Mouse (Mus musculus) ES-CJ7 (cell line): ENCODE results near the gene Klhl22.
"Not testable (repeated sequence)": the region's sequence is repeated elsewhere in the genome, so short reads cannot be mapped to it uniquely, and the experiment has no call there.

Source experiments
- DNase-seq: peaks from one replicate; pipeline ENCODE4 v3.0.0; 2011; ENCODE audit warnings: low read depth, low spot score

The Klhl22 gene

DNA sequence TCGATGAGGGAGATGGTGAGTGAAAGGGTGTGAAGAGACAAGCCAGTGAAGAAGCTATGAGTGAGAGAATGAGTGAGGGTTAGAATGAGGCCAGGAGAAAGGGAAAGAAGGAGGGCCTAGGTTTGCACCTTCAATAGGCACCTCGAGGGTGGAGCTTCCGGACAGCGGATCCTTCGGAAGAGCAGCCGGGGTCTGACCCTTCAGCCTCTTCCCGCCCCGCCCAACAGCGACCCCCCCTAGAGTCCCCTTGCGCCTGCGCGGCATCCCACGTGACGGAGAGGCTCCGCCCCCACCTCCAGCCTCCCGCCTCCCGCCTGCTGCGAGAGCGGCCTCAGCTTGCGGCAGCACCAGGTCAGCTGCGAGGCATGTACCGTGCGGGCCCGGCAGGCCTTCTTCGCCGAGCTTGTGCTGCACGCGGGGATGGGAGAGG, at the start of gene Klhl22:
Klhl22 (plus strand) TSS at position 275 of the 430 bp plus-strand sequence.
- peak; percentile 92 for DNase-seq

DNA sequence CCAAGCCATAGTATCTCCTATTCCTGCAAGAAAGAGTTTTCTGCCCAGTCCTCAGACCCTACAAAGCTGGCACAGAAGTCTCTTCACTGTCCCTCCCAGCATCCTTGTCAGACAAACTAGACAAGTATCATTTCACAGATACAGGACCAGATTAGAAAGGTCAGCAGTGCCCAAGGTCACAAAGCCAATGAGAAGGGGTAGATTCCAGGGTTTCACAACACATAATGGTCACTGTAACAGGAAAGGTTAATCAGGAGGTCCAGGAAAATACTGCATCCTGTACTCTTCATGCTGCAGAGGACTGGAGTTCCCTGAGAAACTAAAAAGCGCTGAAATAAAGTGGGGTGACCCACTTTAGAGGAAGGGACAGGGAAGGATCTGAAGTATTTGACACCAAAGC, 41.6 kb upstream of the Klhl22 start:
- DNase-seq, result no peak

GRCm38 (mm10) chr16:17721114-17721808, 38.2 kb upstream of the Klhl22 start:
- DNase-seq, result no peak

DNA sequence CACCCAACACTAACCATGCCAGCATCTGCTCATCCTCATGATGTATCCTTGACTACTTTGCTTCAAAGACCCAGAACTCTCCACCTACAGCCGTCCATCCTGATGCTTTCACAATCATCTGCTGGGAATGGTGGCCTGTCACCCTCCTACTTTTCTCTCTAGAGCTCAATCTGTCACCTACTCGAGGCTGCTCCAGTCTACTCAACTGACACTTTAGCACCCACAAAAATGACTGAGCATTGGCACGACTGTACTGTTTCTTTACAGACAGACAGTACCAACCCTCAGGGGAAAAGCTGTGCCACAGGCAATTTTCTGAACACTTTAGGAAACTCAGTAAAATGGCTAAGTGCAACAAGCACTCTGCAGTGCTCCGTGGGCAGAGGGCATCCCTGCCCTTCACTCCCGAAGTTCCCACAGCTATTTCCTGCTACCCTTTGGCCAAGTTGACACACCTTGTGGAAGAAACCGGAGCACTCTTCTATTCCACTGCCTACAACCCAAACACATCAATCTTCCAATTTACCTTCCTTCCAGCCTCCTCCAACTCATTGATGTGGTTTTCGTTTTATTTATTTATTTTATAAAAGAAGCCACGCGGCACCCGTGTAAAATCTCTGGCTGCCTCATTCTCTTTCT, 37.5 kb upstream of the Klhl22 start:
- DNase-seq, result no peak

- peak; percentile 93 for DNase-seq
Measured at GRCm38 (mm10) chr16:17722461-17723324, 36.7 kb upstream of the Klhl22 start.

DNA sequence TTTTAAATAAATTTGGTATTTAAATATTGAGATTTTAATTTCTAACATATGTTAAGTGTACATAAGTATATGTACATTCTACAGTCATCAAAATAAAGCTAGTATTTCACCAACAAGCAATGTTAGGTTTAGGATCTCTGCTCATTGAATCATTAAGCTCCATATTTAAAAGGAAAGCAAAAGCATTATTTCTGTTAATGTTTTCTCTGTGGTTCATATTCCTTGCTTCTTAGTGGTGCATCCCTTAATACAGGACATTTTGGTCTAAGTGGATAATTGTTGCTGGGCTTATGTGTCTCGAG, 36.1 kb upstream of the Klhl22 start:
- no peak for DNase-seq

DNA sequence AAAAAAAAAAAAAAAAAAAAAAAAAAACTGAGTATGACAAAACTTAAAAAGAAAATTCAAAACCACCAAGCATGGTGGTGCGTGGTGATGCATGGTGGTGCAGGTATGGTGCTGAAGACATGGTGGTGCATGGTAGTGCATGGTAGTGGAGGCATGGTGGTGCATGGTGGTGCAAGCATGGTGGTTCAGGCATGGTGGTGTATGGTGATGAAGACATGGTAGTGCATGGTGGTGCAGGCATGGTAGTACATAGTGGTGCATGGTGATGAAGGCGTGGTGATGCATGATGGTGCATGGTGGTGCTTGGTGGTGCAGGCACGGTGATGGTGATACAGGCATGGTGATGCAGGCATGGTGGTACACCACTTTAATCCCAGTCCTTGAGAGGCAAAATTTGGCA, 35.0 kb upstream of the Klhl22 start:
- no peak for DNase-seq

DNA sequence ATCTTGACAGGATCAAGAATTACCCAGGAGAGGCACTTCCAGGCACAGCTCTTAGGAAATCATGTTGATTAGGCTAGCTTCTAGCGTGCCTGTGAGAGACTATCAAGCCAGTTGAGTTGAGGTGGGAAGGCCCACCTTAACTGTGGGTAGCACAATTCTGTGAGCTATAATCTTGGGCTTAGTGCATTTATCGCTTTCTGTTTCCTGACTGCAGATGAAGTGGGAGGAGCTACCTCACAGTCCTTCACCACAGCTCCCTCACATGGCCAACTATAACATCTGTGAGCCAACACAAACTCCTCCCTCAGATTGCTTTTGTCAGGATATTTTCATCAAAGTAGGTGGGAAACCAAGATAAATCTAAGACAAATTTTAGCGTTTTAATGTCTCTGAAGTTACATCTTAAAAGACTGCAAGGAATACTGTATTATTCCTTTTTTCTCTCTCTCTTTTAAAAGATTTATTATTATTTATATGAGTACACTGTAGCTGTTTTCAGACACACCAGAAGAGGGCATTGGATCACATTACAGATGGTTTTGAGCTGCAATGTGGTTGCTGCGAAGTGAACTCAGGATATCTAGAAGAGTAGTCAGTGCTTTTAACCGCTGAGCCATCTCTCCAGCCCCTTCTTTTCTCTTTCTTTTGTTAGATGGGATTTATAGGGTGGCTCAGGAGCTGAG, 32.1 kb upstream of the Klhl22 start:
- peak; percentile 71 for DNase-seq

DNA sequence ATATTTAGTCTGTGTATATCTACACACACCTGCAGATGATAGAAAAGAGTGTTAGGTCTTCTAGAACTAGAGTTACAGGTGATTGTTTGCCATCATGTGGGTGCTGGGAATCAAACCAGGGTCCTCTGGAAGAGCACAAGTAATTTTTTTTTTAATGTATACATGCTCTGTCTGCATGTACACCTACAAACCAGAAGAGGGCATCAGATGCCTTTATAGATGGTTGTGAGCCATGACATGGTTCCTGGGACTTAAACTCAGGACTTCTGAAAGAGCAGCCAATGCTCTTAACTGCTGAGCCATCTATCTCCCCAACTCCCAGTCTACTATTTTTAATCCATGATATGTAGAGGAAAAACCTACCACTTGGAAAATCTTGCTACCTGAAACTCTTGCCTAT, 29.4 kb upstream of the Klhl22 start:
- DNase-seq, result peak; percentile 60

- peak; percentile 31 for DNase-seq
Measured at GRCm38 (mm10) chr16:17732021-17732420, 27.4 kb upstream of the Klhl22 start.

DNA sequence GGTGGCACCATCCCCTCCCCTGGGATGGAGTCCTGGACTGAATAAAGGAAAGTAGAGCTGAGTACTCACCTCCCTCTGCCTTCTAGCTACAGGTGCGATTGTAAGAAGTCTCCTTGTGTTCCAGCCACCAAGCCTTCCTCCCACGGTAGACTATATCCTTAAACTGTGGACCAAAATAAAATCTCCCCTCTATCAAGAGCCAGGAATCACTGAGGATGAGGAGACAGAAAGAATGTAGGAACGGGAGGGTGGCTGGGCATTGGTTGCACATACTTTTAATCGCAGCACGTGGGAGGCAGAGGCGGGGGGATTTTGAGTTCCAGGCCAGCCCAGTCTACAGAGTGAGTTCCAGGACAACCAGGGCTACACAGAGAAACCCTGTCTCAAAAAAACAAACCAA, 27.0 kb upstream of the Klhl22 start:
- DNase-seq, result no peak

GRCm38 (mm10) chr16:17732841-17733340, 26.5 kb upstream of the Klhl22 start, which contains the start of gene Med15:
TSS of gene Med15 (minus strand) at chr16:17732891.
- no peak for DNase-seq

DNA sequence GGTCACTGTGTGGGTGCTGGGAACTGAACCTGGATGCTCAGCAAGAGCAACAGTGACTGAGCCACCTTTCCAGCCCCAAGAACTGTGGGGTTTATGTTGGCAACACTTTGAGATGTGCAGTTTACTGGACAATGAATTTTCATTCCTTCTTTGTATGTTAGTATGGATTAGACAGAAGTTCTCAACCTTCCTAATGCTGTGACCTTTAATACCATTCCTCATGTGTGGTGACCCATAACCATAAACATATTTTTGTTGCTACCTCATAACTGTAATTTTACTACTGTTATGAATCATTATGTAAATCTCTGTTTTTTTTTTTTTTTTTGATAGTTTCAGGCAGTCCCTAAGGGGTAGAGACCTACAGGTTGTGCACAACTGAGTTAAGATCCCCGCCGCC, 25.8 kb upstream of the Klhl22 start:
- DNase-seq, result no peak

DNA sequence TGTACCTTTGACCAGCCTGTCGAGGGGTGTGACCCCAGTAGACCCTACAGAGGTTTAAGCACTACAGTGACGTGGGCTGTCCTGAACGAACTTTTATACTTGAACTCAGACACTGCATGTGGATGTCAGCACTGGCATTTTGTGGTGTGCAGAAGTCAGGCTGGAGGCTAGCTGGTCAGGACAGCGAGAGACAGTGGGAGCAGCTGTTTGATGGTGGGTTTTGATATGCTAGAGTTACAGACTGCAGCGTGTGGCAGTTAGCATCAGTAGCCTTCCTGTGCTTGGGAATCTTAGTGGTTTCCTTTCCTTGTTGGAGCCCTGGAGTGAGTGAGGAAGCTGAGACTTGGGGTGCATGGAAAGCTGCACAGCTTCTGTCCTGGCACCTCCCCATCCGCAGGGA, 24.5 kb upstream of the Klhl22 start:
- not testable (repeated sequence) for DNase-seq

GRCm38 (mm10) chr16:17736156-17736555, 23.3 kb upstream of the Klhl22 start:
- DNase-seq, result no peak

DNA sequence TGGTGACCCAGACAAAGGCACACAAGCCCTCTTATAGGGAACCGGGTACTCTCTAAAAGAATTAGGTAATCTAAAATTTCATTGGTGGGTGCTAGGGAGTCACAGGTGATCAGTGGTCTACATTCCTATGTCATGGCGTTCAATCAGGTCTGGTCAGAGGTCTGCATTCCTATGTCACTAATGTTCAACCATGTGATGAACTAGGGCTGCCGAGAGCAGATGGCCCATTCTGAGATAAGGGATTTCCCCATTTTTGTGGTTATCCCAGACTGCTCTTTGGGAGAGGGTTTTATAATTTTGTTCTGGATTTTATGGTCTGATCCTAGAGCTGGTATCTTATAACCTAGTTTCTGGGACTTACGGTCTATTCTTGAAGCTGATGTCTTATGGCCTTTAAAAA, 19.3 kb upstream of the Klhl22 start:
- DNase-seq, result no peak

- no peak for DNase-seq
Measured at GRCm38 (mm10) chr16:17742810-17743209, 16.6 kb upstream of the Klhl22 start.

- DNase-seq, result no peak
Measured at GRCm38 (mm10) chr16:17743279-17743678, 16.1 kb upstream of the Klhl22 start.

DNA sequence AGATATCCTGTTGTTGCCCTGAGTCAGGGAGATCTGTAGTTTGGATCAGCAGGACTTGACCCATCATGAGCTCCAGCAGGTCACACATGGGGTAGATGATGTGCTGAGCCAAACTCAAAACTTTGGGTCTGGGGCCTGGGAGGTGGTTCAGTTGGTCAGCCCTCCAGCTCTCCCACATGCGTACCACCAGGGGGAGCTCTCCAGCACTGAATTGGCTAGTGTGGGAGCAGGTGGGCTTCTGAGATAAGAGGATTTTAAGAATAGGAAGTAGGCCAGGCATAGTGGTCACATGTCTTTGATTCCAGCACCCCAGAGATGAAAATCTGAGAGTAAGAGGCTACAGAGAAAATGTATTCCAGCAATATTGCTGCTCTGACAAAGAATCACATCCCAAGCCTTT, 14.9 kb upstream of the Klhl22 start:
- DNase-seq, result peak; percentile 76

GRCm38 (mm10) chr16:17745067-17745466, 14.4 kb upstream of the Klhl22 start:
- DNase-seq, result no peak

DNA sequence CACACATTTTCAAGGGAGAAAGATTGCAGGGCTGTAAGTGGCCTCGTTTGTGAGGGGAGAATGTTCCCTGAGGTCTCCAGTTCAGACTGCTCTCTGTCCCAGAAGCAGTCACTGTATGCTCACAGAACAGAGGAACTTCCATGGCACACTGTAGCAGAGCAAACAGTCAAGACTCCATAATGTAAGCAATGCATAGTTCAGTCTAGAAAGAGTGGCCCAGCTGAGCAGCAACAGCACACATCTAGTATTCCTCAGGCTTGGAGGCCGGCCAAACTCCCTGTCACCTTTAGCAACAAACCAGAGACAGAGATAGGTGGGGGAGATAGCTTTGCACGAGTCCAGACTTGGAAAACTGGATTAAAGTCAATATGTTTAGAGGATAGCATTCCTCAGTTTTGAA, 6.4 kb upstream of the Klhl22 start:
- no peak for DNase-seq

DNA sequence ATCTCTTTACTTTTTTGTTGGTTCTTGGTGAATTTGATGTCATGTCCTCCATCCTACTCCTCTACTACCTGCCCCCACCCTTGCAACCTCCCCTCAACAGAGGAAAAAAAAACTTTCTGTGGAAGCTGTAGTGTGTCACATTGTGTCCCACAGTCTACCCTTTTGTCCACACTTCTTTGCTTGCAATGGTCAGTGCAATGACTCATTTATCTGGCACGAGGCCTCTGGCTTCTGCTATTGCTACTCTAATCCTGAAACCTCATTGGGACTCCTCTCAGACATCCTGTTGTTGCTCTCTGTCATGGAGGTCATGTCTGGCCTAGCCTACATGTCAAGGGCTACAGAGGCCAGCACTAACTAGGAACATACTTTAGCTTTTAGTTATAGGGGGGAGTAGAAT, 5.7 kb upstream of the Klhl22 start:
- no peak for DNase-seq
